Mouse (Mus musculus): ENCODE data around the gene Gm11985.

Gene Gm11985

GRCm38 (mm10) chr11:7199736-7200392 lies 11.5 kb upstream of the Gm11985 start:
- peak; percentile 83 to 87 for DNase-seq

- peak in 1 of 2 experiments; percentile 1 for DNase-seq
Observed at GRCm38 (mm10) chr11:7198481-7199256, 10.3 kb upstream of the Gm11985 start.

- no peak for DNase-seq
Observed at GRCm38 (mm10) chr11:7198006-7198405, 9.6 kb upstream of the Gm11985 start.

- peak in 1 of 2 experiments; percentile 1 for DNase-seq
Observed at GRCm38 (mm10) chr11:7197491-7197941, 9.1 kb upstream of the Gm11985 start, which contains the start of gene Igfbp1. Igfbp1 (plus strand) TSS chr11:7197782.

GRCm38 (mm10) chr11:7195312-7195685 lies 6.9 kb upstream of the Gm11985 start:
- DNase-seq: no peak

GRCm38 (mm10) chr11:7194432-7195311 lies 6.3 kb upstream of the Gm11985 start:
- no peak for DNase-seq

GRCm38 (mm10) chr11:7193134-7193533 lies 4.8 kb upstream of the Gm11985 start:
- DNase-seq: no peak

GRCm38 (mm10) chr11:7192710-7193109 lies 4.3 kb upstream of the Gm11985 start:
- no peak for DNase-seq

- no peak for DNase-seq
Observed at GRCm38 (mm10) chr11:7187472-7187871, 897 bp downstream of the Gm11985 start.

GRCm38 (mm10) chr11:7184420-7184819 lies 3.9 kb downstream of the Gm11985 start:
- no peak for DNase-seq

- DNase-seq: no peak
Observed at GRCm38 (mm10) chr11:7182409-7183042, 5.8 kb downstream of the Gm11985 start.

- no peak for DNase-seq
Observed at GRCm38 (mm10) chr11:7179276-7179675, 9.1 kb downstream of the Gm11985 start.

- DNase-seq: no peak
Observed at GRCm38 (mm10) chr11:7178724-7179123, 9.6 kb downstream of the Gm11985 start.

GRCm38 (mm10) chr11:7173664-7174063 lies 14.7 kb downstream of the Gm11985 start:
- DNase-seq: no peak

GRCm38 (mm10) chr11:7169645-7170044 lies 18.7 kb downstream of the Gm11985 start:
- DNase-seq: no peak

- DNase-seq: no peak
Observed at GRCm38 (mm10) chr11:7164416-7164815, 24.0 kb downstream of the Gm11985 start.

GRCm38 (mm10) chr11:7161502-7162174 lies 26.7 kb downstream of the Gm11985 start:
- peak; percentile 70 to 84 for DNase-seq

- no peak for DNase-seq
Observed at GRCm38 (mm10) chr11:7160637-7161101, 27.7 kb downstream of the Gm11985 start.

- DNase-seq: peak; percentile 64 to 79
Observed at GRCm38 (mm10) chr11:7160146-7160545, 28.2 kb downstream of the Gm11985 start.

- DNase-seq: no peak
Observed at GRCm38 (mm10) chr11:7158196-7158595, 30.2 kb downstream of the Gm11985 start.

- DNase-seq: no peak
Observed at GRCm38 (mm10) chr11:7156427-7156826, 31.9 kb downstream of the Gm11985 start.

GRCm38 (mm10) chr11:7153081-7153480 lies 35.3 kb downstream of the Gm11985 start:
- no peak for DNase-seq
